Mouse (Mus musculus) naive thymus-derived CD4-positive, alpha-beta T cell, adult 2 months (primary cell): ENCODE data around the gene Ppy.
A peak's percentile ranks its signal among the peaks of the same experiment; 100 is the strongest.

Experiments used
- DNase-seq: peaks from one replicate; pipeline ENCODE4 v3.0.0-alpha.2; 2011; ENCODE audit warnings: low read depth

Gene Ppy

GRCm38 (mm10) chr11:102101219-102101618 lies at the start of gene Ppy:
Ppy (minus strand) TSS chr11:102101319.
- DNase-seq: no peak

GRCm38 (mm10) chr11:102147213-102147989 lies 46.3 kb upstream of the Ppy start:
- DNase-seq: no peak

DNA sequence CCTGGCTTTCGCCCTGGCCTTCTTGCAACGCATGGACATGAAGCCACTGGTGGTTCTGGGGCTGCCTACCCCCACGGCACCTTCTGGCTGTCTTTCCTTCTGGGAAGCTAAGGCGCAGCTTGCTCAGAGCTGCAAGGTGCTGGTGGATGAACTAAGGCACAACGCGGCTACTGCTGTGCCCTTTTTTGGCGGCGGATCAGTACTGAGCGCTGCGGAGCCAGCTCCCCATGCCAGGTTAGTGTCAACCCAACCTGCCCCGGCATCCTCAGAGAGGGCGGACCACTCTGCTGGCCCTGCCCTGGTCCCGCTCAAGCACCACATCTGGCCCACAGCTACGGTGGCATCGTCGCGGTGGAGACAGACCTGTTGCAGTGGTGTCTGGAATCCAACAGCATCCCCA lies 45.4 kb upstream of the Ppy start:
- no peak for DNase-seq

DNA sequence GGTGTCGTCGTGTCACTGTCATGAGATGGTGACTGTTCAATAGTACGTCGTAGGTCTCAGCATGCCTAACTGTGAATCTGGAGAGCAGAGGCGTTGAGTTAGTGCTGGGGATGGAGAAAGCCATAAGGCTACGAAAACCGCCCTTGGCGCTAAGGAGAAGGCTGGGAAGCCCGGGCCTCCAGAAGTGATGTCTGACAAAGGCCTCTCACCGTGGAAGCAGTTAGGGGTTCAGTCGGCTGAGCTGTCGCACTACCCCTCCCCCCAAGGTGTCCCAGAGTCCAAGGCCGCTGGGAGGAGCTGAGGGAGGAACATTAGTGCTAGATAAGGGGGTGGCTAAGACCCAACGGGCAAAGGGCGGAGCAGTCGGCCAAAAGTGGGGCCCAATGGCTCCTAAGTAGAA lies 44.9 kb upstream of the Ppy start:
- no peak for DNase-seq

- DNase-seq: no peak
Observed at GRCm38 (mm10) chr11:102145471-102146001, 44.4 kb upstream of the Ppy start, which contains the start of gene Nags. Nags (plus strand) TSS chr11:102145513.

DNA sequence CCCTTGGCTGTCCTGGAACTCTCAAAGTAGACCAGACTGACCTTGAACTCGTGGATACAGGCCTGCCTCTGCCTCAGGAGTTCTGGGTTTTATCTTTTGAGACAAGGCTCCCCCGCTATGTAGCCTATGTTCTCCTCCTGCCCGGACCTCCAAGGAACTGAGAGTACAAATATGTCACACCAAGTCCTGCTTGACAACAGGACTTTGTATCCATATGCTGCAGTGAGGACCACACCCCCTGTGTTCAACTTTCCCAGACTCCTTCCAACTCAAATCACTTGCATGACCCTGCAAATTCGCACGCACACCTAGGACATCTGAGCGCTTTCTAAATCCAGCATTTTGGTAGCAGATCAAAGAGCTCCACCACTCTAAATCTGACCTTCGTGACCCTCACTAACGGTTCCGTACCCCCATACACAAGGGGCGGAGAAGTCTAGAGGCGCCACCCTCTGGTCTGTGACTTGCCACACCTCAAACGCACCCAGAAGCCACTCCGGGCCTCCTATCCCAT lies 43.9 kb upstream of the Ppy start:
- DNase-seq: no peak

- DNase-seq: no peak
Observed at GRCm38 (mm10) chr11:102142355-102142754, 41.2 kb upstream of the Ppy start.

- DNase-seq: peak; percentile 82
Observed at GRCm38 (mm10) chr11:102140508-102140907, 39.4 kb upstream of the Ppy start.

DNA sequence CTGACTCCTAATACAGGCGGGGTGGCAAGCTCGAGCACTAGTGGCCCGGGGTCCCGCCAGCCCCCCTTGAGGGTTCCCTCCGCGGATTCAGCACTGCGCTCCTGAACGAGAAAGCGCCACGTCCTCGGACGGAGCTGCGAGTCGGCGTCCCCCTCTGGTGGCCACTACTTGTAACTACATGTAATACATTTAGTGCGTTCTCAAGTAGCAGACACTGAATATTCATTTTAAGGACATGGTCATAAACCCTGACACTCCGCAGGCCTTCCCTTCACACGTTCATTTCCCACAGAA lies 37.3 kb upstream of the Ppy start:
- DNase-seq: peak; percentile 74

DNA sequence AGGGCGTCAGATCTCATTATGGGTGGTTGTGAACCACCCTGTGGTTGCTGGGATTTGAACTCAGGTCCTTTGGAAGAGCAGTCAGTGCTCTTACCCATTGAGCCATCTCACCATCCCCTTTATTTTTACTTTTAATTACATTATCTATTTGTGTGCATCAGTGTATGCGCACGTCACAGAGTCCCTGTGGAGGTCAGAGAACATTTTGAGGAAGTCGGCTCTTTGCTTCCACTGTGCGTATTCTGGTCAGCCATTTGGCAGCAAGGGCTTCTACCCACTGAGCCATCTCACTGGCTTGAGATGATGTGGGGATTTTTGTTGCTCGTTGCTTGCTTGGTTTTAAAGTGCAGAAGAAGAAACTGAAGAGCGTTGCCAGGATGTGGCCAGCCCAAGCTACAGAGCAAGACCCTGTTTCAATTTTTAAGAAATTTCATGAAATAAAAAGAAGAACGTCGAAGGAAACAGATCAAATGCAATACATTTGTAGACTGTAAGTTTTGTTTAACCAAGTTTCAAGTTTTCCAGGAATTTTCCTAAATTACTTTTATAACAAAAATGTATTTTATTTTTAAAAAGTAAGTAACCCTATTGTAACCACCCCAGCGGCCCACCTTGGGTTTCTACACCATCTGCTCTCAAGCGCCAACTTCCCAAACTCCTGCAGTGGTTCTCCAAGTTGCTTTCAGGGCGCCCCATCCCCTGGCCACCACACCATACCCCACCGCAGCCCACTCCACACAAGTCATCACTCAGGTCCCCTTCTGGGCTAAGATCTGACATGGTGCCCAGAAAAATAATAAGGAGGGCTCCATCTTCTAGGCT lies 36.7 kb upstream of the Ppy start:
- DNase-seq: peak; percentile 22

- no peak for DNase-seq
Observed at GRCm38 (mm10) chr11:102134516-102134915, 33.4 kb upstream of the Ppy start.

DNA sequence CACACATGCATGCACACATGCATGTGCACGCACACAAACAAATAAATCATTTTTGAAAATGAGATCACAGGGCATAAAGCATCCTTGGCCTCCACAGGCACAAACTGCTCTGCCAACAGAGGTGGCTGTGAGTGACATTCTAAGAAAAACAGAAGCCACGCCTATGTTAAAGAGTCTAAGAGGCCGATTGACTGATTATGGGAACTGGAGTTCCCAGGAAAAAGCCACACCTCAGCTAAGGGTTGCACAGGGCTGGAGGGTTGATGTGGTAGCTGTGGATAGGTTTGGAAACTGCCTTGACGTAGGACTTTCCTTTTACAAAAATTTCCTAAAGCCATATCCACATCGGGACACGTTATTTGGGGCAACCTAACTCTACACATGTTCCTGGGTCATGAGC lies 16.3 kb upstream of the Ppy start:
- no peak for DNase-seq

GRCm38 (mm10) chr11:102116241-102116640 lies 15.1 kb upstream of the Ppy start:
- no peak for DNase-seq

- DNase-seq: no peak
Observed at GRCm38 (mm10) chr11:102111576-102111975, 10.5 kb upstream of the Ppy start.

DNA sequence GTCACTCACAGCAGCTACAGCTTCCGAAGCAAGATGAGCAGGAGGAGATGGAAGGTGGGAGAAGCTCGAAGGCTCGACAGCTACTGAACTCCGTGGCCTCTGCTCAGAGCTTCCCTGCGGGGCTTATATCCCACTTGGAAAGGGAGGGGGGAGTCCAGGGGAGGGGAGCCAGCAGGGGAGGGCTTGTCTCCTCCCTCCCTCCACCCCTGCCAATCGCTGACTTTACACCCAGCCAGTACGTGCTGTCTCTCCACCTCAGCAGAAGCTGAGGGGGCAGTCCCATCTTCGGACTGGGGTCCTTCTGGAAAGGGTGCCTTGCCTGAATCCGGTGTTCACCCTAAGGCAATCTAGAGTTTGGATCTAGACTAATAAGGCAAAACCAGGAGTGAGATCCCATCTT lies 6.6 kb upstream of the Ppy start, which contains the start of gene Pyy:
TSS of gene Pyy (minus strand) at position 101 of the 400 bp plus-strand sequence.
- no peak for DNase-seq

- no peak for DNase-seq
Observed at GRCm38 (mm10) chr11:102106911-102107310, 5.8 kb upstream of the Ppy start.

DNA sequence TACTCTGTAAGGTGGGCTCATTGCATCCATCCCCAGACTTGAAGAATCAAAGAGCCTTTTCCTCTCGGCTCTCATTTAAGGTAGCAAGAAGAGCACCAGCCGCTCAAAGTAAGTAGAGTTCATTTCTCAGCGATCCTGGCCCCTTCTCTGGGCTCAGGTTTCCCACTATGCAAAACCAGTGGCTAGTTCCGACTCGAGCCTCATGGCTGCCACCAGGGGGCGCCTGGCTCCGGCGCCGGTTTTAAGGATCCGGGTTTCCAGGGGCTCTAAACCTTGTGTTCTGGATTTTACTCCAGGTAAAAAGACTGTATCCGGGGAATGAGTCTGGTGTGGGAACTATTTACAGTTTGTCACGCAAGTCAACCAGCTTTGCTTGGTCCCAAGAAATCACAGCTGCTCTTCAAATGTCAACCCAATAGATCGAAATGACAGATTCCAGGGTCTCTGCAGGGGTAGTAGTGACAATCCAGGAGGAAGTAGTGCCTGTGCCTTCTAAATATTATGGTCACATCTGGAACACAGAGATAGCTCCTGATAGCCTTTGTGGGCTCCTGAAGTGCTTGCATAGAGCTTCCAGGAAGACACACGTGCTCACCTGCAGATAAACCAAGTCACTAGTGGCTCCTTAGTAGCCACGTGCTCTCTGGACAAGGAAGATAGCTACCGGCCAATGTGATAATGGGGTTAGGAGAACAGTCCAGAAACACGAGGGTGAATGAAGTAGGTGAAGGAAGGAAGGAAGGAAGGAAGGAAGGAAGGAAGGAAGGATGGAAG lies 1.6 kb upstream of the Ppy start:
- peak; percentile 66 for DNase-seq

- peak; percentile 62 for DNase-seq
Observed at GRCm38 (mm10) chr11:102096887-102097391, 4.2 kb downstream of the Ppy start.

DNA sequence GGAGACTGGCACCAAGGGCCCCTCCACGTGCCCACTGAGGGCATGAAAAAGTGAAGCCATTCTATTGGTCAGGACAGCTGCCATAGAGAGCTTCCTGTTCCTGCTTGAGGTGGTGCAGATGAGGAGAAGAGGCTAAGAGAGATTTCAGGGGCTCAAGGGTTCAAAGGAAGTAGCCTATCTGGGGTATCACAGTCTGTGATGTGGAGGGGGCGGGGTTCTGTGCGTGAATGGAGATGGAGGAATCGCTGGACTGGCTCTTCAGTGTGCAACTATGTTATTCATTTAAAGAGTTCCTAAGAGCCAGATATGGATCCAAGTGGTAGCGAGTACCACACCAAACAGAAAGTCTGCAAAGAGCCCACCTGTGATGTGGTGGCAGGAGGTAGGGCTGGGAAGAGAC lies 4.7 kb downstream of the Ppy start:
- DNase-seq: no peak

DNA sequence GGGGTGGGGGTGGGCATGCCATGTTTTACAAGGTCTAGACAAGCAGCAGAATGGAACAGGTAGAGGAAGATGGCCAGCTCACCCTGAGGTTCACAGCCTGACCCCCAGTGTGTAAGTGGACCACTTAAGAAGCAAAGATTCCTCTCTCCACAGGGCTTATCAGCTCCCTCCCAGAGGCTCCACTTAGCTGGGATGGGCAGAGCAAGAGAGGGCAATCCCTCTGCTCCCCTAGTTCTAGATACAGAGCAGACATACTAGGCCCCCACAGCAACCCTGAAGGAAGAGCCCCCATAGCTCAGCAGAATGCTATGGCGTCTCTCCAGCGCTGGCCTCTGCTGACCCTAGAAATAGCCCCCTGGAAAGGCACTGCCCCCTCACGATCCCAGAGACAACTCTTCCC lies 5.4 kb downstream of the Ppy start:
- DNase-seq: no peak

GRCm38 (mm10) chr11:102089088-102089808 lies 11.9 kb downstream of the Ppy start:
- DNase-seq: peak; percentile 64
